Mouse (Mus musculus): ENCODE data around the gene Ffar2. TPM values are rescaled to one million over a fixed set of nuclear protein-coding genes. Genes with fewer than 3 reads are reported as not detected.
"Not testable (repeated sequence)": the region's sequence is repeated elsewhere in the genome, so short reads cannot be mapped to it uniquely, and the experiment has no call there.

Ffar2 gene
- under 1 TPM in 1 of 2 experiments, not detected in 1; 0.14 TPM for total RNA-seq (2021)

- intact Hi-C loops (cut with DNase I), result no loop called here
These were observed at the start of gene Ffar2 for GRCm38 (mm10) chr7:30823675-30824074. Gene Ffar2 (minus strand): TSS chr7:30823775.

DNA sequence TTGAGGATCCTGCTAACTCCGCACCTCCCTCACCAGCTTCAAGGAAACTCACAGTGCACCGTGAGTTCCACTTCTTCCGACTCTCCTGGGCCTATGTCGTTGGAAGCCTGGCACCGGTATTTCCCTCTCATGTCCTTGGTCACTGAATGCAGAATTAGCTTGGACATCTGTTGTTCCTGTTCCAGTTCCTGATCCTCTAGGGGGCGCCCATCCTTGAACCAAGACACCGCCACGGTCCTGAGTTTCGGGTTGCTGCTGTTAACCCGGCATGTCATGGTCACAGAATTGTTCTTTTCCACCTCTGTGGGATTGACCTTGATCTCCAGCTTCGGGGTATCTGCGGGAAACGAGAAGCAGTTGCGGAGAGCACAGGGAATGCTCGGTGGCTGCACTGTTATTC, 49.5 kb upstream of the Ffar2 start:
- DNase-seq, result peak; percentile 71 to 79
- intact Hi-C loops (cut with DNase I), result loop anchor here (1.0 to 5.0 kb wide), 2 partner anchors 101 to 204 kb away; partner anchors contain the start of gene Fxyd3

More at GRCm38 (mm10) chr7:30823675-30824074, at the start of gene Ffar2:
- no peak for DNase-seq

GRCm38 (mm10) chr7:30863386-30863785, 39.8 kb upstream of the Ffar2 start:
- intact Hi-C loops (cut with DNase I), result no loop called here
- no peak for DNase-seq

GRCm38 (mm10) chr7:30861464-30861863, 37.9 kb upstream of the Ffar2 start, which contains the start of gene Ffar1:
Gene Ffar1 (minus strand): TSS chr7:30861564.
- intact Hi-C loops (cut with DNase I), result loop anchor here (2.0 kb wide), 1 partner anchor 271 kb away; no protein-coding TSS in a partner anchor
- no peak for DNase-seq

DNA sequence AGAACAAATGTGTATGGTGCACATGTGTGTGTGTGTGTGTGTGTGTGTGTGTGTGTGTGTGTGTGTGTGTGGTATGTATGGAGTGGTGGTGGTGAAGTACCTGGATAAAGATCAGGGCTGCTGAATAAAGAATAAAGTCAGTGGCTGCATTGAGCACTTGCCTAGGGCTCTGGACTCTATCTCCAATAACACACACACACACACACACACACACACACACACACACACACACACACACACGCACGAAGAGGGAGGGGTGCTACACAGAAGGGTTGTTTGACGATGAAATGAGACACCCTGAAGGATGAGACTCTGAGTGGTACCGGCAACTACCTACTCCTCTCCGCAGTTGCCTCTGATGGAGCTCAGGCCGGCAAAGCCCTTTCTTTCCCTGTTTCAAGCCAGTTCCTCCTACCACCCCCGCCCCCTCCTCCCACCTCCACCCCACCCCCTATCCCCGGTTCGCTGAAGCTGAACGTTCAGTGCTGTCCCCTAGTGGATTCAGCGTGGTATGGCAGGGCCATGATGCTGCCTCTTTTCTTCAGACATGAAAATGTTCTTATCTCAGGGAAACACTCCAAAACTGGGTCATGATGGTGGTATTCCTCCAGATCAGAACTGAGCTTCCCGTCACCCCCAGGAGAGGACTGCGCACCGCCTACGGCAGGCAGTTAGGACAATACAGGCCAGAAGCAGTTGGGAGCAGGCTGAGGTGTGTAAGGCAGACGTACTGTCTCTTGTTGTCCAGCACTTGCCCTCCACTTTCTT, 36.2 kb upstream of the Ffar2 start:
- peak; percentile 17 to 29 for DNase-seq
- intact Hi-C loops (cut with DNase I), result loop anchor here (2.0 kb wide), 1 partner anchor 269 kb away; no protein-coding TSS in a partner anchor

- intact Hi-C loops (cut with DNase I), result no loop called here
- DNase-seq, result peak; percentile 50 to 65
These were observed 35.7 kb upstream of the Ffar2 start for GRCm38 (mm10) chr7:30859290-30859634.

DNA sequence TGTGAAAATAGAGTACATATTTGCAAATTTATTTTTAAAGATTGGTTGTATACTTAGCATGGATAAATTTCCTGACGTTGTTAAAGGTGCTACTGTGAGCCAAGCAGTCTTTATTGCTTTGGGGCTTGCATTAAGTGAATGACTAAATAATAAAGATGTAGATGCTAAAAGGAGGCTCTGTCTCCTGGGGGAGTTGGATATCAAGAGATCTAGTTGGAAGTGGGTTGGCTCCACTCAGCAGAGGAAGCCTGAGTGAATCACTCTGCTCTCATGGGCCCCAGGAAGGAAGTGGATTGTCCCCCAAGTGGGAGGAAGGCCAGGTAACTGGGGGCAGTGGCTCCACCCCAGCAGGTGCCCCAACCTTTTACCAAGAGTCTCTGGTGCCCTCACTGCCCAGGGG, 34.2 kb upstream of the Ffar2 start:
- DNase-seq, result no peak
- intact Hi-C loops (cut with DNase I), result no loop called here

GRCm38 (mm10) chr7:30856078-30856477, 32.5 kb upstream of the Ffar2 start, which contains the start of gene Ffar3:
Gene Ffar3 (minus strand): TSS chr7:30856178.
- DNase-seq, result no peak
- intact Hi-C loops (cut with DNase I), result no loop called here

DNA sequence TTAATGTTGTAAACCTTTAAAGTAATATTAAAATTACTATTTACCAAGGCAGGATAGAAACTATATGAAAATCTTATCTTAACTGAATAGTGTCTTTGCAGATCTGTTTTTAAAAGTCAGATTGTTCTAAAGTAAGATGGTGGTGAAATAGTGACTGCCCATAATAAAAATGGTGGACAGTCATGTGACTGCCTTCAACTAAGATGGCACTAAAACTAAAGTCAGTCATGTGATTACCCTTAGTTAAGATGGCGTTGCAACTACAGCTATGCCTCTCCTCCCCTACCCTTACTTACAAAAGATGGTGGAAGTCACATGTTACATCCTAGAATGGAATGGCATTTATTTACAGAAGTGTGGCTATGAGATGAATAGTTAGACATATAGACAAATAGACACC, 27.8 kb upstream of the Ffar2 start:
- intact Hi-C loops (cut with DNase I), result no loop called here
- no peak for DNase-seq

DNA sequence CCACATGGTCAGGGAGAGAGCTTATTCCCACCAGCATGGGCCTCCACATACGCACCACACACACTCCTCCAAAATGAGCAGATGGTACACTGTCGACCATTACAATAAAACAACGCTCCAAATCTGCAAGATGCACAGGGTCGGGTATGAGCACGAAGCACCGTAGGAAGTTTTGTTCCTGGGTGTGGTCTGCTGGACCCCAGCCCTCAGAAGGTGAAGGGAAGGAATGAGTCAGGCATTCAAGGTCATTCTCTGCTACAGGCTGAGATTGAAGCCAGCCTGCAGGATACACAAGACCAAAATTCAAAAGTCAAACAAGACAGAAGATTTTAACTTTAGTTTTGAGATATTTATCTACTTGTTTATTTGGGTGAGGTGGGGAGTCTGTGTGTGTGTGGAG, 24.4 kb upstream of the Ffar2 start:
- DNase-seq, result no peak
- intact Hi-C loops (cut with DNase I), result no loop called here

DNA sequence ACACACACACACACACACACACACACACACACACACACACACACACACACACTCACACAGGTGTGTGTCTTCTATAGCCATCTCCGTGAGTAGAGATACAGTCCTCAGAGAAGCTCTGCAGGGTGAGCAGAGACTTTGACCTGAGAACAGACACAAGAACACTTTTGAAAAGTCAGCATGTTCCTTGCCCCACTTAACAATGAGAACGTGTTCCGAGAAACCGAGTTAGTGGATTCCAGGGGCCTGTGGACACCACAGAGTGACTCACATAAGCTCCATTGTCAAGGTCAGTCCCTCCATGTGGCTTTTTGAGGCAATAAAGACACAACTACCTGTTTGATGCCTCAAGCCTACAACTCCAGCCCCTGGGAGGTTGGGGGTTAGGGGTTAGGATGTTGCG, 23.8 kb upstream of the Ffar2 start:
- intact Hi-C loops (cut with DNase I), result no loop called here
- no peak for DNase-seq

GRCm38 (mm10) chr7:30846505-30847053, 23.0 kb upstream of the Ffar2 start:
- intact Hi-C loops (cut with DNase I), result no loop called here
- no peak for DNase-seq

GRCm38 (mm10) chr7:30844676-30845297, 21.2 kb upstream of the Ffar2 start:
- intact Hi-C loops (cut with DNase I), result no loop called here
- no peak for DNase-seq

GRCm38 (mm10) chr7:30842092-30842491, 18.5 kb upstream of the Ffar2 start:
- no peak for DNase-seq
- intact Hi-C loops (cut with DNase I), result no loop called here

DNA sequence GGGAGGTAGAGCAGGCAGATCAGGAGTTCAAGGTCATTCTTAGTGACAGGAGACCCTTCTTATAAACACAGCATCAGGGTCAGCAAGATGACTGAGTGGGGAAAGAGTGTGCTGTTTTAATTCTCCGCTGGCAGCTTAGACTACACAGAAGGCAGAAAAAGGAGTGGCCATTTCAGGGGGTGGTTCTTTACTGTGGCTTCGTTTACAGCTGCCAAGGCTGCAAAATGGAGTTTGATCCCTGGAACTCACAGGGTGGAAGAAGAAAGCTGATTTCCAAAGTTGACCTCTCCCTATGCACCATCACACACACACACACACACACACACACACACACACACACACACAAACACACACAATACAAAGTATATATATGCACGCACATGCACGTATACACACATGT, 17.8 kb upstream of the Ffar2 start:
- no peak for DNase-seq
- intact Hi-C loops (cut with DNase I), result no loop called here

- intact Hi-C loops (cut with DNase I), result no loop called here
- DNase-seq, result no peak
These were observed 16.7 kb upstream of the Ffar2 start for GRCm38 (mm10) chr7:30840306-30840705.

DNA sequence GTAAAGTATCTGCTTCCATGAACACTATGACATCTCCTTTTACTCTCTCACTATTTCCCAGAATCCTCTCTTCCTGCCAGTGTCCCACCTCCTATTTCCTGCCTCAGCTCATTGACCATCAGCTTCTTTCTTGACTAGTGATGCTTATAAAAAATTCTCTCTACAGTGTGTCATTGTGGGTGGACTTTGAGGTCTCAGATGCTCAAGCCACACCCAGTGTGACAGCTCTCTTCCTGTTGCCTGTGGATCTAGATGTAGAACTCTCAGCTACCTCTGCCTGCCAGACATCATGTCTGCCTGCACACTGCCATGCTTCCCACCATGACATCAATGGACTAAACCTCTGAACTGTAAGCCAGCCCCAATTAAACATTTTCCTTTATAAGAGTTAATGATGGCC, 13.7 kb upstream of the Ffar2 start:
- no peak for DNase-seq
- intact Hi-C loops (cut with DNase I), result no loop called here

GRCm38 (mm10) chr7:30832684-30833083, 9.1 kb upstream of the Ffar2 start:
- intact Hi-C loops (cut with DNase I); DNase-seq: not testable (repeated sequence)

GRCm38 (mm10) chr7:30832261-30832660, 8.7 kb upstream of the Ffar2 start:
- intact Hi-C loops (cut with DNase I), result no loop called here
- no peak for DNase-seq

DNA sequence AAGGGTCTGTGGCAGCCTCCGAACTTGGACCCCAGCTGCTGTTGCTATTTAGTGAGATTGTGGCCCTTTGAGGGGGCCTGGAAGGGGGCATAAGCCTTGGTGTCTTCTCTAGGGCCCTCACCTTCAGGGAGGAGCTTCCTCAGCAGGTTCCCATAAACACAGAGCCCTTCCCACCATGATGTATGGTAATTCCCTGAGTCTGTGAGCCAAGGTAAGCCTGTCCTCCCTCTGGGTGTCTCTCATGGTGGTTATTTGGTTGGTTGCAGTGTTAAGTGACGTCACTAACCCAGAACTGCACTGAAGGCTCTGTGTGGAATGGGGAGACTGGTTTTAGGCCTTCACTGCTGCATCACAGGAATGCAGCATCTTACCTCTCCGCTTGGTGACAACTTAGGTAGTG, 5.9 kb upstream of the Ffar2 start:
- DNase-seq, result no peak
- intact Hi-C loops (cut with DNase I), result no loop called here

GRCm38 (mm10) chr7:30828871-30829270, 5.3 kb upstream of the Ffar2 start:
- intact Hi-C loops (cut with DNase I); DNase-seq: not testable (repeated sequence)

DNA sequence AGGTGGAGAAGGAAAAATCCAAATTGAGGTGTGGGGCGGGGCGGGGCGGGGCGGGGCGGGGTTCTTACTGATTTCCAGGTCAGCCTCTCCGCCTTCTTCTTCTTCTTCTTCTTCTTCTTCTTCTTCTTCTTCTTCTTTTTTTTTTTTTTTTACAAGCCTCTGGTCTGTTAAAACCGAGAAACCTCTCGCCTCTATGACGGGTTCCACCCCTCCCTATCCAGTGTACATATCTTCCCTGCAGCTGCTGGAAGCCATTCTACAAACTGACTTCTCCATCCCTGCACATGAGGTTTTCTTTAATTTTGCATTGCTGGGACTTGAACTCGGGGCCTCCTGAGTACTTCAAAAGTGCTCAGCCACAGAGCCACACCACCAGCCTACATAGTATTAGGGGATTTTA, 3.1 kb upstream of the Ffar2 start:
- intact Hi-C loops (cut with DNase I), result no loop called here

More for the DNA sequence above, 3.1 kb upstream of the Ffar2 start:
- DNase-seq, result no peak

Measured in heart, postnatal 36 days (tissue).